Mouse (Mus musculus): Measurements from ENCODE around the gene Stpg4. TPM values are rescaled to one million over a fixed set of nuclear protein-coding genes. Genes with fewer than 3 reads are reported as not detected.

The Stpg4 gene
- polyA plus RNA-seq, 1 experiment: not detected

DNA sequence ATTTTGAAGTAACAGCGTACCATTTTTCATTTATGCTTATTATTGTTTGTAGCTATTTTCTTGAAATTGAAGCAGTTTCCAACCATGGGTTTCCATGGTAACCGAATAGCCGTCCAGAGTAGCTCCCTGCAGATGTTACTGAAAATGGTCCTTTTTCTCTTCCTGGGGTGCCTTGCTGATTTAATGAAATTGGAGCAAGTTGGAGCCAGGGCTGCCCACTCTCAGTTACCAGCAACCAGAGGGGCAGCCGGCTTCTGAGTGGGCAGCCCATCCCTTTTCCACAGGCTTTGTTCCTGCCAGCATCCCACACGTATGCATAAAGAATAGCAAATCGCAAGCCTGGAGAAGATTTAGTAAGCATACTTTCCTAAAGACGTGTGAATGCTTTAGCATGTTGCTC, 55.4 kb downstream of the Stpg4 start:
- peaks cover 7% of the 10 kb centered on the region; the same call in 1 of the 2 replicates for H3K4me1 ChIP-seq (ENCODE audit: control insufficient read depth, insufficient read depth, low read length)
- TF ChIP-seq POLR2A (IDR thresholded peaks at IDR 0.05; ENCODE audit: low read depth, low read length): no peak
- TF ChIP-seq CTCF (IDR thresholded peaks at IDR 0.05; ENCODE audit: borderline replicate concordance, insufficient read depth, low read length): no peak
- no peak overlapping the region for H3K4me3 ChIP-seq (ENCODE audit: insufficient read depth, low read length)
- no peak overlapping the region for H3K27ac ChIP-seq (ENCODE audit: insufficient read depth, low read length)

GRCm38 (mm10) chr17:87369270-87369759, 58.2 kb downstream of the Stpg4 start:
- H3K4me3 ChIP-seq (ENCODE audit: insufficient read depth, low read length): no peak overlapping the region
- TF ChIP-seq POLR2A (IDR thresholded peaks at IDR 0.05; ENCODE audit: low read depth, low read length): no peak
- TF ChIP-seq CTCF (IDR thresholded peaks at IDR 0.05; ENCODE audit: borderline replicate concordance, insufficient read depth, low read length): no peak
- no peak overlapping the region for H3K27ac ChIP-seq (ENCODE audit: insufficient read depth, low read length)
- H3K4me1 ChIP-seq (ENCODE audit: control insufficient read depth, insufficient read depth, low read length): peaks cover 4% of the 10 kb centered on the region; the same call in 1 of the 2 replicates

DNA sequence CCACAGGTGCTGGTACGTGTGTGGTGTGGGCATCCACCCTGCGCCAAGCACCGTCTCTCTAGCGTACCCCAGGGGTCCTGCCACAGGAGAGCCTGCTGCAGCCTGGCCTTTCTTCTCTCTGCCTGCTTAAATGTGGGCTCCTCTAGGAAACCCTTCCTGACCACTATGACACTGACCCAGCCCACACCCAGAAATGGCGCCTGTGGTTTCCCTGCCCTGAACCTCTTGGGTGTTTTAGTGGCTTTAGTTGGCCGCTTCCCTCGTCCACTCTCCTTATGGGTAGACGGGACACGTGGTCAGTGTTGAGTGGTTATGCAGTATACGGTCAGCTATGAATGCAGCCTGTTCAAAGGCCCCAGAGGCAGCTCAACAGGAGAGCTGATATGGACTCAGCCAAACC, 59.1 kb downstream of the Stpg4 start:
- Histone ChIP-seq H3K4me1 (ENCODE audit: control insufficient read depth, insufficient read depth, low read length) (peaks cover 4% of the 10 kb centered on the region; the same call in 1 of the 2 replicates), H3K4me3 (ENCODE audit: insufficient read depth, low read length) (no peak overlapping the region), H3K27ac (ENCODE audit: insufficient read depth, low read length) (no peak overlapping the region)
- no peak for TF ChIP-seq POLR2A (IDR thresholded peaks at IDR 0.05; ENCODE audit: low read depth, low read length)
- TF ChIP-seq CTCF (IDR thresholded peaks at IDR 0.05; ENCODE audit: borderline replicate concordance, insufficient read depth, low read length): no peak

DNA sequence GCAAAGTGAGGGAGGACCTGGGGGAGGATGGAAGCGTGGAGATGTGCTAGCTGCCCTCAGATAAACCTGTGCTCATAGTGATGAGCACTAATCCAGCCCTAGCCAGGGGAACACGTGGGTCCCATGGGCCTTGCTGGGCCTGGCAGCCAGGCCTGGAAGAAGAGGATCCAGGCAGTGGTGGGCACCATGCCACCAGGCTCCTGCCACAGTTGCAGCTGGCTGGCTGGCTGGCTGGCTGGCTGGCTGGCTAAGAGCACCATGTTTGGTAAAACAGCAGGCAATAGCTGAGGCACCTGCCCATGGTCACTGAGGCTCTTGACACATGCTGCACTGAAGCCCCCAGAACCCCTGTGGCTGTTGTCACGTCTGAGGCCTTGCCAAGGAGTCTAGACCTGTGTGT, 59.9 kb downstream of the Stpg4 start:
- no peak overlapping the region for H3K4me3 ChIP-seq (ENCODE audit: insufficient read depth, low read length)
- no peak overlapping the region for H3K27ac ChIP-seq (ENCODE audit: insufficient read depth, low read length)
- TF ChIP-seq CTCF (IDR thresholded peaks at IDR 0.05; ENCODE audit: borderline replicate concordance, insufficient read depth, low read length): no peak
- H3K4me1 ChIP-seq (ENCODE audit: control insufficient read depth, insufficient read depth, low read length): peaks cover 4% of the 10 kb centered on the region; the same call in 1 of the 2 replicates

GRCm38 (mm10) chr17:87367228-87367627, 60.3 kb downstream of the Stpg4 start:
- TF ChIP-seq POLR2A (IDR thresholded peaks at IDR 0.05; ENCODE audit: low read depth, low read length) (no peak), CTCF (IDR thresholded peaks at IDR 0.05; ENCODE audit: borderline replicate concordance, insufficient read depth, low read length) (no peak)
- no peak overlapping the region for H3K4me3 ChIP-seq (ENCODE audit: insufficient read depth, low read length)
- H3K4me1 ChIP-seq (ENCODE audit: control insufficient read depth, insufficient read depth, low read length): peaks cover 4% of the 10 kb centered on the region; the same call in 1 of the 2 replicates
- no peak overlapping the region for H3K27ac ChIP-seq (ENCODE audit: insufficient read depth, low read length)

DNA sequence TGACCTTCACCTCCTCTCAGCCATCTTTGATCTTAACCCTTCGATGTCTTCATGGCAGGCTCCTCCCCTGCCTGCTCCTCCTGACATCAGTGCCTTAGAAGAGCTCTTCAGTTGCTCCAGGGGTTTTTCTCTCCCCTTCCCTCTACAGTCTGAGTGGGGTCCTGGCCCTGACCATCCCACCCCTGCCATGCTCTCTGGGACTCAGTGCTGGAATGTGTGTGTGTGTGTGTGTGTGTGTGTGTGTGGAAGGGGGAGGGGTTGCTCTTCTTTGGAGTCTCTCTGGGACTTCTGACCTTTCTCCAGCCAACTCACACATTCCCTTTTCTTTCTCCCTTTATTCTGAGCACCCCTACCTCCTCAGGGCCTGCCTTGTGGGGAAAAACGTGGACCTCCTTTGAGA, 61.0 kb downstream of the Stpg4 start:
- no peak overlapping the region for H3K27ac ChIP-seq (ENCODE audit: insufficient read depth, low read length)
- no peak overlapping the region for H3K4me3 ChIP-seq (ENCODE audit: insufficient read depth, low read length)
- peaks cover 4% of the 10 kb centered on the region; the same call in 1 of the 2 replicates for H3K4me1 ChIP-seq (ENCODE audit: control insufficient read depth, insufficient read depth, low read length)
- no peak for TF ChIP-seq POLR2A (IDR thresholded peaks at IDR 0.05; ENCODE audit: low read depth, low read length)
- TF ChIP-seq CTCF (IDR thresholded peaks at IDR 0.05; ENCODE audit: borderline replicate concordance, insufficient read depth, low read length): no peak

DNA sequence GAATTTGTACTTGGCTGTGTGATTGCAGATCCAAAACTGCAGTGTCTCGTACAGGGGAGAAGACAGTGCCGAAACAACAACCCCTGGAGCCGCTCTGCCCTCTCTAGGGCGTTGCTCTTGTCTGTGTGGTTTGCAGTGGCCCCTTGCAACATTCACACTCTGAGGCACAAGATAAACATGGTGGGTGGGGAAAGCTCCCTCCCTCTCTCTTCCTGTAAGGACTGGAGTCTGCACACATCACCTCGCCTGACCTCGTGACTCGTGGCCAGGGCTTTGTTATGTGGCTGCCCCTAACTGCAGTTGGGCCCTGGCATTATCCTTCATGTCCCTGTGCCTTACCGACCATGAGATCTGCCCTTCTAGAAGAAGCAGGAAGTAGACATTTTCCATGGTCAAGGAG, 62.3 kb downstream of the Stpg4 start:
- H3K4me1 ChIP-seq (ENCODE audit: control insufficient read depth, insufficient read depth, low read length): peaks cover 4% of the 10 kb centered on the region; the same call in 1 of the 2 replicates
- no peak for TF ChIP-seq POLR2A (IDR thresholded peaks at IDR 0.05; ENCODE audit: low read depth, low read length)
- no peak for TF ChIP-seq CTCF (IDR thresholded peaks at IDR 0.05; ENCODE audit: borderline replicate concordance, insufficient read depth, low read length)
- no peak overlapping the region for H3K27ac ChIP-seq (ENCODE audit: insufficient read depth, low read length)
- H3K4me3 ChIP-seq (ENCODE audit: insufficient read depth, low read length): no peak overlapping the region

- Histone ChIP-seq H3K4me1 (ENCODE audit: control insufficient read depth, insufficient read depth, low read length) (peaks cover 4% of the 10 kb centered on the region; the same call in 1 of the 2 replicates), H3K4me3 (ENCODE audit: insufficient read depth, low read length) (no peak overlapping the region), H3K27ac (ENCODE audit: insufficient read depth, low read length) (no peak overlapping the region)
- TF ChIP-seq POLR2A (IDR thresholded peaks at IDR 0.05; ENCODE audit: low read depth, low read length): no peak
- TF ChIP-seq CTCF (IDR thresholded peaks at IDR 0.05; ENCODE audit: borderline replicate concordance, insufficient read depth, low read length): no peak
These were observed 63.4 kb downstream of the Stpg4 start for GRCm38 (mm10) chr17:87364108-87364507.

- Histone ChIP-seq H3K27ac (ENCODE audit: insufficient read depth, low read length) (no peak overlapping the region), H3K4me1 (ENCODE audit: control insufficient read depth, insufficient read depth, low read length) (no peaks in the 10 kb centered on the region), H3K4me3 (ENCODE audit: insufficient read depth, low read length) (no peak overlapping the region)
- TF ChIP-seq CTCF (IDR thresholded peaks at IDR 0.05; ENCODE audit: borderline replicate concordance, insufficient read depth, low read length) (no peak), POLR2A (IDR thresholded peaks at IDR 0.05; ENCODE audit: low read depth, low read length) (no peak)
These were observed 66.4 kb downstream of the Stpg4 start for GRCm38 (mm10) chr17:87361132-87361531.

GRCm38 (mm10) chr17:87357506-87357905, 70.0 kb downstream of the Stpg4 start:
- Histone ChIP-seq H3K4me3 (ENCODE audit: insufficient read depth, low read length) (no peak overlapping the region), H3K4me1 (ENCODE audit: control insufficient read depth, insufficient read depth, low read length) (no peaks in the 10 kb centered on the region; the same call in 1 of the 2 replicates), H3K27ac (ENCODE audit: insufficient read depth, low read length) (no peak overlapping the region)
- TF ChIP-seq POLR2A (IDR thresholded peaks at IDR 0.05; ENCODE audit: low read depth, low read length) (no peak), CTCF (IDR thresholded peaks at IDR 0.05; ENCODE audit: borderline replicate concordance, insufficient read depth, low read length) (no peak)
